Mouse (Mus musculus) intestine, embryonic 16.5 days (tissue): ENCODE measurements around the gene 1700003E16Rik. TPM values are rescaled to one million over a fixed set of nuclear protein-coding genes. Genes with fewer than 3 reads are reported as not detected.

Experiments used
- ATAC-seq: fragments of 200-750 bp; cut with Nextera tagmentation; 2 replicates; pipeline ENCODE4 v1.8.0; 2017; ENCODE audit warnings: moderate TSS enrichment, moderate library complexity
- H3K27ac ChIP-seq: fragments of 300-500 bp; sonication (generic); 2 replicates; pipeline ENCODE4 v1.5.1; 2014; ENCODE audit warnings: mild to moderate bottlenecking, low read length
- H3K27me3 ChIP-seq: fragments of 300-500 bp; sonication (generic); replicated peaks from 2 replicates; pipeline ENCODE4 v1.6.1; 2014; ENCODE audit warnings: low read length, control low read depth, mixed read lengths; ENCODE audit not compliant: control insufficient read depth, insufficient read depth
- H3K36me3 ChIP-seq: fragments of 300-500 bp; sonication (generic); 2 replicates; pipeline ENCODE4 v1.6.1; 2014; ENCODE audit warnings: low read length, control low read depth; ENCODE audit not compliant: control insufficient read depth, insufficient read depth
- H3K4me1 ChIP-seq: fragments of 300-500 bp; sonication (generic); 2 replicates; pipeline ENCODE4 v1.6.1; 2014; ENCODE audit warnings: low read length, control low read depth, mixed read lengths; ENCODE audit not compliant: control insufficient read depth, insufficient read depth
- H3K4me2 ChIP-seq: fragments of 300-500 bp; sonication (generic); 2 replicates; pipeline ENCODE4 v1.6.1; 2014; ENCODE audit warnings: low read depth, low read length, control low read depth
- H3K4me3 ChIP-seq: fragments of 300-500 bp; sonication (generic); 2 replicates; pipeline ENCODE4 v1.5.1; 2014; ENCODE audit warnings: mild to moderate bottlenecking, low read length
- H3K9ac ChIP-seq: fragments of 300-500 bp; sonication (generic); 2 replicates; pipeline ENCODE4 v1.6.1; 2014; ENCODE audit warnings: low read depth, low read length
- H3K9me3 ChIP-seq: fragments of 300-500 bp; sonication (generic); 2 replicates; pipeline ENCODE4 v1.6.1; 2016; ENCODE audit warnings: low read length, control low read depth; ENCODE audit not compliant: control insufficient read depth
- WGBS: fragments of 180-500 bp; shearing (Covaris S2); extraction: QIAGEN DNeasy Blood & Tissue Kit; methylation state at CpG from one replicate; pipeline ENCODE4 v1.1.7; 2014; 5-methylcytosine and 5-hydroxymethylcytosine counted together
- polyA plus RNA-seq: library from polyadenylated mRNA; unstranded; fragments of >200 nt; fragmentation: Nextera tagmentation; extraction: Ambion mirVana; gene quantifications from 2 replicates; pipeline ENCODE4 v1.2.1, GENCODE M21; 2015

Gene 1700003E16Rik
- polyA plus RNA-seq, 1 experiment from 2014 or later: 2.4 TPM

DNA sequence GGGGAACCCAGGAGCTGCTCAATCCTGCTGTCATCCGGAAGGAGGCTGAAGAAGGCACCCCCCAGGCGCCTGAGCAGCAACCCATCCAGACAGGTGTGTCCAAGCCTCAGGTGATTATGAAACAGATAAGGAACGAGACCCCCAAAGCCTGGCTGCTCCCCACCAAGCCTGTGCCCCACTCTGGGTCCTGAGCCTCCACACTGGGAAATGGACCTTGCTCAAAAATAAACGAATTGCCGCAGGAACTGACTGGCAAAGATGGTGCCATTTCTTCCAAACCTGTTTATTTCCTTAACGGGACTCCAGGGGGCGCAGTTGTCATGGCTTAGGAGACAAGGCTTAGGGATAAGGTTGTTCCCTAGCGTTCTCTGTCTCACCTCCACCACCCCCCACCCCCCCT, 6.5 kb downstream of the 1700003E16Rik start:
- Histone ChIP-seq H3K4me1 (peaks cover 14% of the 10 kb centered on the region), H3K4me2 (peak overlapping the region; percentile 94), H3K9me3 (no peaks in the 10 kb centered on the region), H3K27me3 (peaks cover 13% of the 10 kb centered on the region; the same call in 1 of the 2 replicates), H3K4me3 (peak overlapping the region; percentile 50), H3K27ac (no peak overlapping the region), H3K36me3 (no peaks in the 10 kb centered on the region), H3K9ac (peak overlapping the region; percentile 68)
- WGBS: 0% methylated on average over 8 of the region's 8 CpGs
- peak; percentile 4; the same call in 1 of the 2 replicates for ATAC-seq

DNA sequence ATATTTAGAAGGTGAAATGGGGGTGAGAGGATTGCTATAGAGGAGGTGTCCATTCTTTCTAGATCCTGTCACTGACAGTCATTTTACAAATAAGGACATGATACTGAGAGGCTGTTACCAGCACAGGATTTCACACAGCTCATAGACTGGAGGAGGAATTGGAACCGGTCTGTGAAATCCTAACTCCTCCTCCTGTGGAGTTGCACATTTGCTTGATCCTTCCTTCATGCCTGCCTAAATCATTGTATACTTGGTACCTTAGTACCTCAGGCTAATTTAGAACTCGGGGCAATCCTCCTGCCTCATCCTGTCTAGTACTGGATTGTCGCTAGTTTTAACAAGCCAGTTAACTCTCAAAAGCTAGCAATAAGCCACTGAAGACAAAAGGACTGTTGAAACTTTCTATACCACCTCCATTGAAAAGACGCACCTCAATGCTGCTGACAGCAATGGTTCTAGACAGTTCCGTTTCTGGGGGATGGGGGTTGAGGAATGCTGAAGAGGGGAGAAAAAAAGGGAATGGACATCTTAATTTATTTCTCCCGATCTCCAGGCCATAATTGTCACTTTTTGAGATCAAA, 8.9 kb downstream of the 1700003E16Rik start:
- peaks cover 13% of the 10 kb centered on the region; the same call in 1 of the 2 replicates for H3K27me3 ChIP-seq
- peak overlapping the region; percentile 77 for H3K4me2 ChIP-seq
- no peaks in the 10 kb centered on the region for H3K36me3 ChIP-seq
- no peaks in the 10 kb centered on the region for H3K9me3 ChIP-seq
- H3K4me1 ChIP-seq: peaks cover 14% of the 10 kb centered on the region
- peak overlapping the region; percentile 97 for H3K4me3 ChIP-seq
- H3K9ac ChIP-seq: peak overlapping the region; percentile 93
- 3% methylated on average over 6 of the region's 6 CpGs for WGBS
- H3K27ac ChIP-seq: peak overlapping the region; percentile 17; the same call in 1 of the 2 replicates
- 0 out of 2 replicates have a peak, but pooled peaks have one; percentile 12 for ATAC-seq

DNA sequence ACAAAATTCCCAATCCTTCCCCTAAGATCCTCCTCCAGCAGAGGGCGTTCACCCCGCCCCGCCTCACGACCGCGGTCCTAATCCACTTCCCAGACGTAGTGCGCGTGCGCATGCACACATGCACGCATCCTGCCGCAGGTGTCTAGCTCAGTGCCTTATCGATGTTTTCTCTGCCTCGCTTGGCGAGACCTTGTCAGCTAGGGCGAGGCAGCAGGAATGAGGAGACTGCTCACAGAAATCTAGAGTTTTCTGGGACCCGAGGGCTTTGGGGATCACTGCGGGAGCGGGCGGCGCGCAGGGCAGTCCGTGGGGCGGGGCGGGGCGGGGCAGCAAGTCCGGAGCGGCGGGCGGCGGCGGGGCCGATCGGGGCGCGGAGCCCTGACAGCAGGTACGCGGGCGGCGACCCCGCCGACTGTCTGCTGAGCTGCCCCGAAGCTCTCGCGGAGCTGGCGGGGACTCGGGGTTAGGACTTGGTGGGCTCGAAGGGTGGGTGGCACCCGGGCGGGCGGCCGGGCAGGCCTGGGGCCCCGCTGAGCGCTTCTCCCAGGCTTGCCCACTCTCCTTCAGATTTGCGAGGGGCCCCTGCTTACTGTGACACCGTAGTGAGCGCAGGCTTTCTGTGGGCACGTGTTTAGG, 9.5 kb downstream of the 1700003E16Rik start, which contains the start of gene Dctn1:
Gene Dctn1, plus strand, starts transcription at position 314 of the 636 bp plus-strand sequence.
- peak; percentile 84 for ATAC-seq
- H3K4me1 ChIP-seq: peaks cover 14% of the 10 kb centered on the region
- H3K27ac ChIP-seq: peak within 1 kb of the TSS; percentile 84
- peak within 1 kb of the TSS; percentile 93 for H3K9ac ChIP-seq
- H3K4me3 ChIP-seq: peak within 1 kb of the TSS; percentile 97
- WGBS: under 1% methylated on average over 58 of the region's 58 CpGs
- H3K36me3 ChIP-seq: no peaks in the 10 kb centered on the region
- H3K9me3 ChIP-seq: no peaks in the 10 kb centered on the region
- H3K4me2 ChIP-seq: peak within 1 kb of the TSS; percentile 77
- peaks cover 11% of the 10 kb centered on the region; the same call in 1 of the 2 replicates for H3K27me3 ChIP-seq

DNA sequence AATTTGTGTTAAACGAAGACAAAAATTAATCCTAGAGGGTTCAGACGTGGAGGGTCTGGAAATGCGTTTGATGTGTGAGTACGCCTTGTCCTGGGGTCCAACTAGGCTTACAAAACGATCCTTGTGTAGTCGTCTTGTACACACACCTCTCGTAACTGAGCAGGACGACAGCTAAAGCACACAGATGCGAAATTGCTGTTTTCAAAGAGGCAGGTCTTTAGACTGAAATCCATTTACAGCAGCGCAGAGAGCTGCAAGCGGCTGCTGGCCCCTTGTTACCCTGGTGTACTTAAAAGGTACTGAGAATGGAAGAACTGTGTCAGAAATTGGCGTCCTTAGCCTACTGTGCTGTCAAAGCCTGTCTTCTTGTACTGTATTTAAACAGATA, 10.0 kb downstream of the 1700003E16Rik start:
- Histone ChIP-seq H3K27me3 (peaks cover 6% of the 10 kb centered on the region; the same call in 1 of the 2 replicates), H3K4me3 (peak overlapping the region; percentile 97), H3K9me3 (no peaks in the 10 kb centered on the region), H3K4me1 (peaks cover 14% of the 10 kb centered on the region), H3K27ac (peak overlapping the region; percentile 84), H3K4me2 (peak overlapping the region; percentile 77), H3K36me3 (no peaks in the 10 kb centered on the region), H3K9ac (peak overlapping the region; percentile 93)
- under 1% methylated on average over 12 of the region's 12 CpGs for WGBS
- ATAC-seq: peak; percentile 17

DNA sequence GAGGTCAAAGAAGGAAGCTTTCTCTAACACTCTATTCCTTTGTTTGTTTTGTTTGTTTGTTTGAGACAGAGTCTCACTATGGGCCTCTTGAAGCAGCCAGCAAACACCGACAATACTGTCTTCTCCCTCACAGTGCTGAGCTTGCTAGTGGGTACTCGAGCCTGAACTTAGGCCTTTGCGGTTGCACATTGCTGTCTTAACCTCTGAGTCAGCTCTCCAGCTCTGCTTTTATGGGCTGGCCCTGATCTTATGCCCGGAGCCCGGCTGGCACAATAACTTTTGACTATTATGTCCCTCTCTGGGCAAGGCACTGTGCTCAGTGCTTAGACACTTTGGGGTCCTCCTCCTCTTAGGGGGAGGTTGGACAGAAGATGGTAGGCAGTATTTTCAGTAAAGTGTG, 13.7 kb downstream of the 1700003E16Rik start:
- no peak overlapping the region for H3K4me2 ChIP-seq
- no peaks in the 10 kb centered on the region for H3K27me3 ChIP-seq
- no peak overlapping the region for H3K27ac ChIP-seq
- WGBS: 62% methylated on average over 5 of the region's 5 CpGs
- no peaks in the 10 kb centered on the region for H3K9me3 ChIP-seq
- H3K4me1 ChIP-seq: peaks cover 4% of the 10 kb centered on the region; the same call in 1 of the 2 replicates
- no peak overlapping the region for H3K4me3 ChIP-seq
- ATAC-seq: no peak
- H3K36me3 ChIP-seq: no peaks in the 10 kb centered on the region
- H3K9ac ChIP-seq: no peak overlapping the region

DNA sequence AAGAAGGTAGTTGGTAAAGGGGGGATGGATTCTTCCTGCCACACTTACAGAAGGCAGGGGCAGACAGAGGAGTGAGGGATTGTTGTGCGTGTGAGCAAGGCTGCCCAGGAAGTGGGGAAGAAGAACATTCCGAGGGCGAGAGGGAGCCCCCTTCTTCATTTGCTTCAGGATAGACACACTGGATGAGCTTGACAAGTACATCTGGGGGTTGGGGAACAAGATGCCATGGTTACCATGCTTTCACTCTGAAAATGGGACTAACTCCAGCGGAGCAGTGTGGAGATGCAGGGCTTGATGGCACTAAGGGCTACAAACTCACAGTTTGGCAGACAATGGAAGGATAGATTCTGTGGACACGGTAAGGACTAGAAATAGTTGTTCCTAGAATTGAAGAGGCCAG, 14.9 kb downstream of the 1700003E16Rik start:
- Histone ChIP-seq H3K27ac (no peak overlapping the region), H3K4me2 (no peak overlapping the region), H3K9ac (no peak overlapping the region), H3K27me3 (no peaks in the 10 kb centered on the region), H3K4me1 (peaks cover 4% of the 10 kb centered on the region; the same call in 1 of the 2 replicates), H3K9me3 (no peaks in the 10 kb centered on the region), H3K36me3 (no peaks in the 10 kb centered on the region), H3K4me3 (no peak overlapping the region)
- 81% methylated on average over 5 of the region's 5 CpGs for WGBS
- no peak for ATAC-seq

DNA sequence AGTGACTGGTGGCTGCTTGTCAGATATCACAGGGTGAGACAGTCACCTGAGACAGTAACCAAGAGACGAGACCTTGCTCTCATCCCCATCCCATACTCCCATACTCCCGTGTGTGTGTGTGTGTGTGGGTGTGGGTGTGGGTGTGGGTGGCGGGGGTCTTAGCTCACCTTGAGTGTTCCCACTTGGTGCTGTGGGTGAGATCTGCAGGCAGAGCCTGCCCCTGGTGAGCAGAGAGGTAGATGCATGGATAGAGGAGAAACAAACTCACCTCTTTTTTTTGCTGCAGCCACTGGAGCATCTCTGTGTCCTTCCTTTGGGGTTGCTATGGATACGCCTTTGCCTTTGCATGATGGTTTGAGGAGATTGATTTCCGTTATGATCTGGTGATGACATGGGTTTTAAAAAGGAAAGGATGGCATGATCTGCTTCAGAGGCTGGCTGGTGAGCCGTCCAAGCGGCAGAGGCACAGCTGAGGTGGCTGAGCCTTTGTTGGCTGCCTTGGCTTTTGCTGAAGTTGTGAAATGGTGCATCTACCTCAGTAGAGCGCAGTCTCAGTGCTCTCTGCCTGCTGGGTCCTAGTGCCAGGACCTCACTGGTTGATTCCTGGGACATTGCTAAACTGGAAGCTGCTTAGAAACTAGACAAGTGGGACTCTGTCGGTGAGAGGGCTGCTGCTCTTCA, 16.2 kb downstream of the 1700003E16Rik start:
- no peak overlapping the region for H3K4me3 ChIP-seq
- no peak overlapping the region for H3K9ac ChIP-seq
- no peaks in the 10 kb centered on the region for H3K36me3 ChIP-seq
- WGBS: 68% methylated on average over 9 of the region's 9 CpGs
- ATAC-seq: no peak
- no peak overlapping the region for H3K27ac ChIP-seq
- no peaks in the 10 kb centered on the region for H3K9me3 ChIP-seq
- H3K4me1 ChIP-seq: no peaks in the 10 kb centered on the region
- no peak overlapping the region for H3K4me2 ChIP-seq
- H3K27me3 ChIP-seq: no peaks in the 10 kb centered on the region

DNA sequence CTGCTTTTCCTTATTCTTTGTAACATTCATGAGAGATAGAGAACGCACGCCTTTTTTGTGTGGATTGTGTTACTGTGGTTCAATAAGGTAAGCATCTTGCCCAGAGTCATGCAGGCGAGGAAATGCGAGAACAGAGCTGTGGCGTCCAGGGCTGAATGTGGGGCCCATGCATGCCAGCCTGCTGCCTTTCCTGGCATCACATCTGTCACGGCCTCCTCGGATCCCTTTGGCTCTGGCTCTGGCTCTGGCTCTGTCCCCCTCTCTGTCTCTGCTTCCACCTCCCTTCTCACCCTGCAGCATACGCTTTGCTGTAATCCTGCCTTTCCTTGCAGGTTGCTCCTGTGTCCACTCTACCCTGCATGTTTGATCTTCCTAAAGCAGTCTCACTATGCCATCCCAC, 19.8 kb downstream of the 1700003E16Rik start:
- Histone ChIP-seq H3K27me3 (no peaks in the 10 kb centered on the region), H3K4me2 (no peak overlapping the region), H3K4me3 (no peak overlapping the region), H3K36me3 (no peaks in the 10 kb centered on the region), H3K9me3 (no peaks in the 10 kb centered on the region), H3K27ac (no peak overlapping the region), H3K9ac (no peak overlapping the region), H3K4me1 (peaks cover 10% of the 10 kb centered on the region)
- 84% methylated on average over 8 of the region's 8 CpGs for WGBS
- ATAC-seq: no peak

DNA sequence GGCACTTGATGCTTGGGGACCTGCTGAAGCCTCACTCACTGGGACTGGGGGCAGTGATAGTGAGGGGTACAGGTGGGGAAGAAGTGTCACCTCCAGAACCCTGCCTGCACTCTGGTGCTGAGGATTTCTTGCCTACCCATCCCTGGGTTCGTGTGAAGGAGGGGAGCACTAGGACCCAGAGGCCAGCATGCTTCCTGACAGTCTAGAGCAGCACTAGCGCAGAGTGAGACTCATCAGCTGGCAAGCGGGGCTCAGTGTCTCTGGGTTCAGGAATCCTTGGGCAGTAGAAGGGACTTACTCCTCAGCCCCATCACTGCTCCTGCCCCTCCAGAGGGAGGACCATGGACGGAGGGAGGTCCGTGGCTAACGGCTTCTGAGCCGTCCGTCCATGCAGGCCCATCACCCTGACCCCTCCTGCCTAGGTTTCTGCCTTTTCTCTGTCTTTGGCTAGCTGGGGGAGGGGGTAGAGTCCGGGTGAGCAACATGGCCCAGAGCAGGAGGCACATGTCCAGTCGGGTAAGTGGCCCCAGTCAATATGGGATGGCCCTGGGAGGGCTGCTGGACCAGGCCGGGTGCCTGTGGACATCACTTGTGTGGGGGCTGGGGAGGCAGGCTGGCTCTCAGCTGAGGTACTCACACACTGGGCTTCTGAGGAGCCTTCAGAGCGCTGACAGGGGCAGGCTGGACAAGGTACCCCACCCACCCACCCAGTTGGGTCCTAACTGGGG, 23.4 kb downstream of the 1700003E16Rik start:
- Histone ChIP-seq H3K4me1 (peaks cover 10% of the 10 kb centered on the region), H3K4me3 (peak overlapping the region; percentile 32), H3K36me3 (peaks cover 3% of the 10 kb centered on the region; the same call in 1 of the 2 replicates), H3K27me3 (no peaks in the 10 kb centered on the region), H3K4me2 (peak overlapping the region; percentile 45), H3K9ac (peak overlapping the region; percentile 63), H3K9me3 (no peaks in the 10 kb centered on the region), H3K27ac (no peak overlapping the region)
- 29% methylated on average over 12 of the region's 12 CpGs for WGBS
- peak; percentile 62 for ATAC-seq
